Mouse (Mus musculus): ENCODE results near the gene Dpm1. TPM values are rescaled to one million over a fixed set of nuclear protein-coding genes. Genes with fewer than 3 reads are reported as not detected.

The Dpm1 gene
- total RNA-seq (2021): 10 to 100 TPM; 43.6 to 52.5 TPM

DNA sequence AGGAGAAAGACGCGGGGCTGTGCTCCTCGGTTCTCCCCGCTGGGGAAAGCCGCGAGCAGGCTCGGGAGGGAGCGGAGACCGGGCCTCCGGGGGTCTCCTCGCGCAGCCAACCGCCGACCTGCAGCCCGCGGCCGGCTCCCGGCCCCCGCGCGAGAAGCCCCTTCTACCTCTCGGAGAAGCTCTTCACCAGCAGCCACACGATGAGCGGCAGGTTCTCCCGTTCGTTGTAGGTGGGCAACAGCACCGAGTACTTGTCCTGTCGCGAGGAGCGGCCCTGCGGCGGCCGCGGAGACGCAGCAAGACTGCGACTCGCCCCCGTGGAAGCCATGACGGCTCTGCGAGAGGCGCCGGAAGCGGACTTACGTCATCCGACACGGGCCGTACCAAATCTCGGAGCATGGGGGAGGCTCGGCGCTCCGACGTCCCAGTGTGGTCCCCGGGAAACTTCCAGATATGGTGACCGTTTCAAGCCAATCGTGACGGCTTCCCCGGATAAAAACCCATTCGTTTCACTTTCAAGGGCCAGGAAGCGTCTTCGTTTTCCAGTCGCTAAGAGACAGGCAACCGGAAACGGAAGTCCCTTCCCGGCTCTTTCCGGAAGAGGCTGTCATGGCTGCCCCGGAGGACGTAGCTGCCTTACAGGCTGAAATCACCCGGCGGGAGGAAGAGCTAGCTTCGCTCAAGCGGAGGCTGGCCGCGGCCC is at the start of gene Dpm1, which contains the start of the genes Gm20716 and Mocs3:
Gene Dpm1 (minus strand): TSS at position 566 of the 703 bp plus-strand sequence.
Gene Gm20716 (minus strand): TSS at position 339 of the 703 bp plus-strand sequence.
Gene Mocs3 (plus strand): TSS at position 597 of the 703 bp plus-strand sequence.
- intact Hi-C loops (cut with DNase I): no loop called here
- peak; percentile 82 to 91 for DNase-seq (ENCODE audit: extremely low spot score in 1 of 2, low spot score in 2 of 2)

DNA sequence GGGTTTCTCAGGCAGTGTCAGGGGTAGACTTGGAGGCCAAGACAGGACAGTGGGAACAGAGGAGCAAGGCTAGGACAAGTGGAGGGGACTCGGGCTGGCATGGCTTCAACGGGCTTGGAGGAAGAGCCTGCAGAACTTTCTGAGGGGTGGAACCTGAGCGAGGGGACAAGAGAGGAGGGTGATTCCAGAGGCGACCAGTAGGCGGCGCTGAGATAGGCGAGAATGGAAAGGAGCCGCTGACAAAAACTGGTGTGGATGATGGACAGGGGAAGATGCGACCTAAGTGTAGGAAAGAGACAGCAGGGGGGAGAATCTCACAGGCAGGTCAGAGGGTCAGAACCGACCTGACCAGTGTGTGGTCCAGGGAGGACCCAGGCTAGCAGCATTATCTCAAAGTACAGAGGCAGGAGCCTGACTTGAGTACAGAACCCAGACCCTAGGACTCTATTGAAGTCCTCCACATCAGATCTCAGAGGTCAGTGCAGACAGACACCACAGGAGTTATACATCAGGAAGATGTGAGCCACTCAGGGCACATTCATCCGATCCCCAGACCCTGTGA is 44.1 kb upstream of the Dpm1 start:
- DNase-seq (ENCODE audit: extremely low spot score in 1 of 2, low spot score in 2 of 2): peak; percentile 46 to 82
- intact Hi-C loops (cut with DNase I): loop anchor here (5.0 kb wide), 1 partner anchor 168 kb away; no protein-coding TSS in a partner anchor

DNA sequence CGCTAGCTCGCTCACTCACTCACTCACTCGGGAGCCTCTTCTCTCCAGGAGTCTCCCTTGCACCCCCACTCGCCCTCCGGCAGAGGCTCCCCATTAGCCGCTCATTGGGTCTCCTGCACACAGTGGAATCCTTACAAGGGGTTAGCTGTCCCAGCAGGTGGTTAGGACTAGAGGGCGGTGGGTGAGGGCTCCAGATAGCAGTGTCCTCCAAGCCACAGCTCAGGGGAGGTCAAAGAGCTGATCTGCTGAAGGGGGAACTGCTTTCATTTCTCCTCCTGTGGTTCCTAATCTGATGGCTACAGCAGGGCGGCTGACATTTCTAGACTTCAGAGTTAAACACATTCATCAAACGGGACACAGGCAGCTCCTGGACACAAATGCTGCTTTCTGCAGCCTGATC is 43.0 kb upstream of the Dpm1 start:
- intact Hi-C loops (cut with DNase I): loop anchor here (5.0 kb wide), 1 partner anchor 169 kb away; no protein-coding TSS in a partner anchor

DNA sequence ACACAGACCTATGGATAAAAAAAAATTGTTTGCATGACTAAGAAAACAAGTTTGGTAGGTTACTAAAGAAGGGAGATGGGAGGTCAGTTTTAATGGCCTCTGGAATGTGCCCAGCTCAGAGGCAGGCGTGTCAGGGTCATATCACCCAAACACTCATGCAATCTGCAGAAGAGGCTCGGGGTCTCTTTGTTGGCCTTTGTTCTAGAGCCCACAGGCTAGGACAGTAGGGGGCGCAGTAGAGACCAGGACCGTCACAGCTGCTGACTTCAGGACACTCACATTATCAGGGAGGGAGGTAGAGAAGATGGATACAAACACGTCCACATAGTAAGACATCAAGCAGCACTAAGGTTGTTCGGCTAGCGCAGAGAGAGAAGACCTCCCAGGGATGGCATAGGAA is 37.6 kb upstream of the Dpm1 start:
- intact Hi-C loops (cut with DNase I): no loop called here
- DNase-seq (ENCODE audit: extremely low spot score in 1 of 2, low spot score in 2 of 2): no peak

More for the DNA sequence above, 43.0 kb upstream of the Dpm1 start:
- no peak for DNase-seq (ENCODE audit: extremely low spot score in 1 of 2, low spot score in 2 of 2)

DNA sequence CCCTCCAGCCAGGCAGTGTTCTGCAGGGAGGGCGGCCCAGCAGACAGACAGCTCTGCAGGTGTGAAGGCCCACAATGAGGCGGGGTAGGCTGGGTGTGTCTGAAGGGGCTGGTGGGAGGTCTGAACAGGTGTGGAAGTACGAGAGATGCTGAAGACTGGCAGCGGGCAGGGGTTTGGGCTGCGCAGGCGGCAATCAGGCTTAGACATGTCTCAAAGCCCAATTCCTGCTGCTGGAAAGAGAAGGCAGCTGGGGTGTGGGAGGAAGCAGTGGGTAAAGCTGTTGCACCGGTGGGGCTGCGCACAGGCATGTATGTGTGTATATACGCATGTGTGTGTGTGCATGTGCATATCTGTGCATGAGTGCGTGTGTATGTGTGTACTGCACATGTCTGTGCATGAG is 30.5 kb upstream of the Dpm1 start:
- peak in 1 of 2 experiments; percentile 44 for DNase-seq (ENCODE audit: extremely low spot score in 1 of 2, low spot score in 2 of 2)
- intact Hi-C loops (cut with DNase I): no loop called here

DNA sequence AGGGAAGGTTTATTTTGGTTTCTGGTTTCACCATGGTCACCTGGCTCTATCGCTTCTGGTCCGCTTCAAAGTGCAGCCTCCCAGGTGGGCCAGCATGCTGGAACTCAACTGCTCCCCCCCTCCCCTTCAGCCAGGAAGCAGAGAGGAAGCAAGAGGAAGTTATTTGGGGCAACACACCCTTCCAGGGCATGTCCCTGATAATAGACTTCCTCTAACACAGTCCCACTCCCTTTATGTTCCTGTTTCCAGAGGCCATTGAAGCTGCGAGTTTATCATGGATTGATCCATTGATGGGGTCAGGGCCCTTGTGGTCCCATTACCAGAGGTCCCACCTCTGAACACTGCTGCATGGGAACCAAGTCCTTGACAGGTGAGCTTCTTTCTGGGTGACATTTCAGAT is 29.7 kb upstream of the Dpm1 start:
- DNase-seq (ENCODE audit: extremely low spot score in 1 of 2, low spot score in 2 of 2): no peak
- intact Hi-C loops (cut with DNase I): no loop called here

DNA sequence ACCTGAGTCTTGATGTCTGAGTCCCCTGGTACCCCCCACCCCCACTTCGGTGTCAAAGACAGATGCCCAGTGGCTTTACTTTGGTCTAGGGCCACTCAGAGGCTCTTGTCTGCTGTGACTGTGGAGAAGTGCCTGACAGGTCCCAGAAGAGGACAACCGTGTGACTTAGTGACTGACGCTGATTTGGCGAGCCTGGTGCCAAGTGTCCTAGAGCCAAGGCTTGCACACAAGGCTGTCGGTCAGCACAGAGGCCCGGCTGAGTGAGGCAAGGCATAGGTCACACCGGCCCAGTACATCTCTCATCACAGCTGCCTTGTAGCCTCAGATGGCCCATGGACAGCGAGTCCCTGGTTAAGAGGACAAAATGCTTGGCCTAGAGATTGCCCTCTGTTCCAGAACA is 28.7 kb upstream of the Dpm1 start:
- no peak for DNase-seq (ENCODE audit: extremely low spot score in 1 of 2, low spot score in 2 of 2)
- intact Hi-C loops (cut with DNase I): no loop called here

DNA sequence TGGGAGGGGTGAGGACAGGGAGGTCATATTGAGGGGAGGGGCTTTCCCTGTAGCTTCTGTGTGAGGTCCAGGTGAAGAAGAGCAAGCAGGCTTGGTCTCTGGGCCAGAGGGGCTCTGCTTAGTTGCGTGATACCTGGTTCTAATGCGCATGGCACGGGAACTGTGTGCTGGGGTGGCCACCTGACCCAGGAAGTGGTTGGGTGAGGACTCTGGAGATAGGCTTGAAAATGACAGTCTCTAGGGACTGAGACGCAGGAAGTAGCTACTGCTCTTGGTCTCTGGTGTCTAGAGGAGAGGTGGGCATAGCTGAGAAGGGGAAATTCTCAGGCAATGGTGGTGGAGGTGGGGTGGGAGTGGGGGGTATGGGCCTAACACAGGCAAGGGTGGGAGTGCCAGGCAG is 26.8 kb upstream of the Dpm1 start:
- no peak for DNase-seq (ENCODE audit: extremely low spot score in 1 of 2, low spot score in 2 of 2)
- intact Hi-C loops (cut with DNase I): no loop called here

DNA sequence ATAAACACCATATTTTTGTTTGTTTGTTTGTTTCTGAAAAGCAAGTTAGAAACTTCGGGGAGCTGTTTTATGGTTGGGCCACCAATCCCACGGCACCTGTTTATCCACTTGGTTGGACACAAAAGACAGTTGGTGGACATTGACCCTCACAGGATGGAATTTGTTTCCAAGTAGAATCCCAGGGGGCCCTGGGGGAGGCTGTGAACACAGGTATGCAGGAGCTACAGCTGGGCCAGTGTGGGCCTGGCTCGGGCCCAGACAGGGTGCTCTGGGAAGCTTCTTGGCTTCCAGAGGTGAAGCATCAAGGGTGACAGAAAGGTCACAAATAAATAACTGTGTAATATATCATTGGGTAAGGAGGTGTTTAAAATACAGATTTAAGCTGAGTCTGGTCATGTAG is 26.1 kb upstream of the Dpm1 start:
- no peak for DNase-seq (ENCODE audit: extremely low spot score in 1 of 2, low spot score in 2 of 2)
- intact Hi-C loops (cut with DNase I): no loop called here

DNA sequence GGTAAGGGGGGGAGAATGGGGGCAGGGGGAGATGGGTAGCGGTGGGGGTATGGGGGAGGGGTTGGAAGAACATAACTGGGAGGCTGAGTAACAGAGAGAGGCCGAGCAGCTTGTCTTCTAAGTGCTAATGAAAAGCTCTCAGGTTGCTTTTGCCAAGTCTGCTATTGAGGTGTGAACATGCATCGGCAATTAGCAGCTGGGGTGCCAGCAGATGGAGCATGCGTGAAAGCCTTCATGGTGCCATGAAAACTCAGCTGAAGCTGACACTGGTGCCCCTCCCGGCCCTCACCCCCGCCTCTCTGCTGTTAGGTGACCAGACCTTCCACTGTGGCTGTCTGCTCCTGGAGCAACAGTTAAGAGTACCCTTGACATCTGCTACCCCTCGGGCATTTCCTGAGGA is 23.4 kb upstream of the Dpm1 start:
- intact Hi-C loops (cut with DNase I): no loop called here
- peak; percentile 48 to 55 for DNase-seq (ENCODE audit: extremely low spot score in 1 of 2, low spot score in 2 of 2)

DNA sequence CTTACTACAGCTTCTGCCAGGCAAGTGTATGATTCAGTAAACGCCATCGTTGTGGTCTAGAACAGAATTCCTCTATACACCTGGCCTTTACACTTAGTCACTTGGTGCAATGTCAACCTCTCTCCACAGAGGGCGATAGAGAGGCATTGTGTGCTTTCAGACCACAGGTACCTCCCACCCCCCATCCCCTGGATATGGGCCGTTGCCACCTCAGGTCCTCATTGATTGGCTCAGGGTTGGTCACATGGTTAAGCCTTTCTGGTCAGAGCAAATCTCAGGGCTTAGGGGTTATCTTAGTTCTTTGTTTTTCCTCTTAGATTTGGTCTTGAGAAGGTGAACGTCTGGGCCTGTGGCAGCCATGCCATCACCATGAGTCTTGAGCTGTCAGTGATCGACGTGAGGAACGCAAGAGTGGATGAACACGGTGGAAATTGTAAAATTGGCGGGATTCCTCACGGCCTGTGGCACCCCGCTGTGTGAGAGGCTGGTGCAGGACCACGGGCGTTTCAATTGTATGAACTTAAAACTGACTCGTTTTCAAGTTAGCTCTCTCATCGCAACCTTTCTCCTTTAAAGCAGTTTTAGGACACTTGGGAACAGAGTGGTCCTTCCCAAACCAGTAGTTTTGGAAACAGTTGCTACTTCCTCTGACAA is 22.4 kb upstream of the Dpm1 start:
- intact Hi-C loops (cut with DNase I): no loop called here
- peak in 1 of 2 experiments; percentile 32 for DNase-seq (ENCODE audit: extremely low spot score in 1 of 2, low spot score in 2 of 2)

DNA sequence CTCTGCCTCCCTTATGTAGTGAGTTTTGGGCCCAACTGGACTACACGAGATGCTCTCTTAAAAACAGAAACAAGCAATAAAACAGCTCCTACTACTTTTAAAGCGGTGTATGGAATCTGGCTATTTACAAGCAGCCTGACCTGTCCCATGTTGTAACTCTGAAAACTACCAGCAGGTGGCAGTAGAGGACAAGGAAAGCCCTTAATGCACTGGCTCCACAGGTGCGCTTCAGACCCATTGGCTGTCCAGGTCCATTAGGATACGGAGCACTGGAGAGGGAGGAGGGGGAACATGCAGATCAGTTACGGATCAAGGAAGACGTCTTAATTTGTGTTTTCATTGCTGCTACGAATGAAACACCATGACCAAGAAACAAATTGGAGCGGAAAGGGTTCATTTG is 19.9 kb upstream of the Dpm1 start:
- intact Hi-C loops (cut with DNase I): loop anchor here (2.0 kb wide), 1 partner anchor 379 kb away; no protein-coding TSS in a partner anchor
- peak; percentile 81 to 82 for DNase-seq (ENCODE audit: extremely low spot score in 1 of 2, low spot score in 2 of 2)

DNA sequence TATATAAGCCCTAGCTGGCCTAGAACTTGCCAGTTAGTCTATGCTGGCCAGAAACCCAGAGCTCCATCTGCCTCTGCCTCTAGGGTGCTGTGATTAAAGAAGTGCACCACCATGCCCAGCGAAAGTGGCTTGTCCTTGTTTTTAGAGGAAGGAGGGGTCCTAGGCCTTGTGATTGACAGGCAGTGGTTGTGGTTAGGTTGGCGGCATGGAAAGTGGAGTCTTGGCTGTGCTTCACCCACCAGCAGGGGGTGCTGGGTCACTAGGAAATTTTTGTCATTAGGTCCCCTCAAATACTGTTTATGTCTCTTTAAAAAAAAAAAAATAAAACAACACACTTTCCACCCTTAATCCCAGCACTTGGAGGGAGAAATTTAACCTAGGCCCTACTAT is 18.5 kb upstream of the Dpm1 start:
- intact Hi-C loops (cut with DNase I): loop anchor here (1.0 kb wide), 1 partner anchor 196 kb away; no protein-coding TSS in a partner anchor
- DNase-seq (ENCODE audit: extremely low spot score in 1 of 2, low spot score in 2 of 2): peak in 1 of 2 experiments; percentile 45

DNA sequence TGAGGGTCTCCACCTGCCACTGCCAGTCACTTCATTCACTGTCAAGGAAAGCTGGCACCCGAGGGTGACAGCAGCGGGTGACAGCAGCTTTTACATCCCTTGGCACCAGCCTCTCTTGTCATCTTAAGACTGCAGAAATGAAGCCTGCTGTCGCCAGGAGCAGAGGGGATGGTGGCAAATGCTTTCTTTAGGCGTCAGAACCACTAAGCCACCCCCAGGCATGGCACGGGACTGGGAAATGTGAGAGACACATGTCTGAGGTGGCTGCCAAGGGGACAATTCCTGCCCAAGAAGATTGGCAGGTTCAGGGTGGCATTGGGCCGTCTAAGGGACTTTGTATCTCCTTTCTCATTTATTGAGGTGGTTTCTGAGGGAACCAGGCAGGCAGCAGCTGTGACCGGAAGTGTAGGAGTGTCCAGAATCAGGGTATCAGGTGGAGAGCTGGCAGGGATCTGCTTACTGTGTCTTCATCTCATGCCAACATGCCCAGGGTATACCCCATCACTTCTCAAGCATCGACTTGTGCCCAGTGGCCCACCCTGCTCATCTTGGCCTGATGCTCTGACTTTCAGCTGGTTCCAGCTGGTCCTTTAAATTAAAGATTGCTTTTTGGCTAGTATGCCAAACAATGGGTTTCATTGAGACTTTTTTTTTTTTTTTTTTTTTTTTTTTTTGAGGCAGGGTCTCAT is 17.9 kb upstream of the Dpm1 start:
- DNase-seq (ENCODE audit: extremely low spot score in 1 of 2, low spot score in 2 of 2): no peak
- intact Hi-C loops (cut with DNase I): no loop called here

DNA sequence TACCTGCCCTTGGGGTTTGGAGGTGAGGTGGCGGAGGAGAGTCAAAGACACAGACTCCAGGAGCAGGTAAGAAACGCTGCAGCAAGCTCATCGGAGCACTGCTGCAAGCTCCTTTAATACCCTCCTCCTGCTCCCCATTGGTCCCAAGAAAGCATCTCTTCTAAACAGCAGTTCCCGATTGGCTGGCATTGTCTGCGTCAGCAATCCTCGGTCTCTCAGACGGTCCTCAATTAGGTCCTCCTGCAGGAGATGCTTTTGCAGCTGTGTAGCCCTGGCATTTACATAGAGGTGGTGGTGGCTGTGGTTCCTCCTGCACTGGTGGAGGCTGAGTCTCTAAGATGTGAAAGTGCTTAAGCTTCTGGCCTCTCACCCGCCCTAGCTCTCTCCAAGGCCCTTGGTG is 15.2 kb upstream of the Dpm1 start:
- DNase-seq (ENCODE audit: extremely low spot score in 1 of 2, low spot score in 2 of 2): no peak
- intact Hi-C loops (cut with DNase I): no loop called here

DNA sequence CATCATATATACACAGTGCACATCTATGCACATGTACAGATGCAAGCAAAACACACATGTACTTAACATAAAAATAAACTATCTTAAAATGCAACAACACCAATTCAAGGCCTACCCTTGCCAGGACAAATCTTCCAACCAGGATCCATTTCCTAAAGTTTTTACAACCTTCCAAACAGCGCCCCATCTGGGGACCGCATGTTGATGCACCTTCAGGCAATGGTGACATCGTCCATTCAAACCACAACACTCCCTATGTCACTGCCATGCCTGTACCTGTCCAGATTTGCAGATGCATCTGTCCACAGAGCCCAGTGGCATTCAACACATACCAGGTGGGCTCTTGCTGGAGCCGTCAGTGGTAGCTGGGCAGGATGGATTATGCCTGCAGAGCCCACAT is 12.9 kb upstream of the Dpm1 start:
- intact Hi-C loops (cut with DNase I): no loop called here
- DNase-seq (ENCODE audit: extremely low spot score in 1 of 2, low spot score in 2 of 2): no peak

DNA sequence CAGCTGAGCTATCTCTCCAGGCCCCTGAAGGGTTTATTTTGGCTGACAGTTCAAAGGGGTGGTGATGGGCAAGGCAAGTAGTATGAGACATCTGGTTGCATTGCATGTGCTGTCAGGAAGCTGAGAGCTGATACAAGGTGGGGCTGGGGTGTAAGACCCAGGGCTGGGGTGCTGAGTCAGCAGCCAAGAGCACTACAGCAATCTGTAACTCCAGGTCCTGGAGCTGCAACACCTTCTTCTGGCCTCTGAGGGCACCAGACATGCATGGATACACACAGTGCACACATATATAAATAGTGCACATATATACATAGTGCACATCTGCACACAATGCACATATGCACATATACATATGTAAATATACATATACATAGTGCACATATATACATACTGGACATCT is 12.4 kb upstream of the Dpm1 start:
- intact Hi-C loops (cut with DNase I): no loop called here
- DNase-seq (ENCODE audit: extremely low spot score in 1 of 2, low spot score in 2 of 2): no peak

DNA sequence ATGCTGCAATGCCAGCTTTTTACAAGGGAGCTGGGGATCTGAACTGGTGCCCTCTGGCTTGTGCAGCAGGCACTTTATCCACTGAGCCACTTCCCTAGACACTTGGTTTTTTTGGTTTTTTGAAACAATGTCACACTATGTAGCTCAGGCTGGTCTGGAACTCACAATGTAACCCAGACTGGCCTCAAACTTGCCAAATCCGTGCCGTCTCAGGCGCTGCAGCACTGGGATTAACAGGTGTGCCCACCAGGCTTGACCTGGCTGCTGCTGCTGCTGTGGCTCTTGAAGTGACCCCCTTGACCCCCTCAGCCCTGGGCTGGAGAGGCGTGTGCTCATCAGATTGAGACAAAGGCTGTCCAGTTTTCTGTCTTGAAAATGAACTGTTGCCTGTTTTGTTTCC is 7.9 kb upstream of the Dpm1 start:
- no peak for DNase-seq (ENCODE audit: extremely low spot score in 1 of 2, low spot score in 2 of 2)
- intact Hi-C loops (cut with DNase I): no loop called here

DNA sequence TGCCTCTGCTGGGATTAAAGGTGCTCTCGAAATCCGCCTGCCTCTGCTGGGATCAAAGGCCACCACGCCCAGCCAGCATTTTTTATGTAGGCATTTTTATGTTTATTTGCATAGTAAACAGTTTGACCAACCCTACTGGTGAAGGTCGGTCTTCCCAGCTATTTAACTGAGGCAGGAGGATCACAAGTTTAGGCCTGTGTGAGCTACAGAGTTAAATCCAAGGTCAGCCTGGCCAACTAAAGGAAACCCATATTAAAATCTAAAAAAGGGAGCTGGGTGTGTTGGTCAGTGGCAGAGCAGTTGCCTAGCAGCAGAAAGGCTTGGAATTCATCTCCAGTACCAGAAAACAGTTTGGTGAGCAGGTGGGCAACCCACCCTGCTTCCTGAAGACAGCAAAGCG is 2.9 kb upstream of the Dpm1 start:
- intact Hi-C loops (cut with DNase I): no loop called here
- no peak for DNase-seq (ENCODE audit: extremely low spot score in 1 of 2, low spot score in 2 of 2)

Data from left cerebral cortex, postnatal 10 days (tissue).